Mouse (Mus musculus) left cerebral cortex, adult 8-10 months (tissue): ENCODE data around the gene Slc24a3. TPM values are rescaled to one million over a fixed set of nuclear protein-coding genes. Genes with fewer than 3 reads are reported as not detected.
A peak's percentile ranks its signal among the peaks of the same experiment; 100 is the strongest.

Source experiments
- DNase-seq, 2 experiments: peaks; one replicate each; pipeline ENCODE4 v3.0.0; 2022; ENCODE audit warnings: low spot score in 2 of 2
- total RNA-seq, 4 experiments: library from RNA; stranded (reverse); gene quantifications; 2 replicates each; pipeline ENCODE4 v1.2.4; 2022

Gene Slc24a3
- total RNA-seq = 10 to 100 TPM; 87.6 to 94.2 (median 88.3) TPM

DNA sequence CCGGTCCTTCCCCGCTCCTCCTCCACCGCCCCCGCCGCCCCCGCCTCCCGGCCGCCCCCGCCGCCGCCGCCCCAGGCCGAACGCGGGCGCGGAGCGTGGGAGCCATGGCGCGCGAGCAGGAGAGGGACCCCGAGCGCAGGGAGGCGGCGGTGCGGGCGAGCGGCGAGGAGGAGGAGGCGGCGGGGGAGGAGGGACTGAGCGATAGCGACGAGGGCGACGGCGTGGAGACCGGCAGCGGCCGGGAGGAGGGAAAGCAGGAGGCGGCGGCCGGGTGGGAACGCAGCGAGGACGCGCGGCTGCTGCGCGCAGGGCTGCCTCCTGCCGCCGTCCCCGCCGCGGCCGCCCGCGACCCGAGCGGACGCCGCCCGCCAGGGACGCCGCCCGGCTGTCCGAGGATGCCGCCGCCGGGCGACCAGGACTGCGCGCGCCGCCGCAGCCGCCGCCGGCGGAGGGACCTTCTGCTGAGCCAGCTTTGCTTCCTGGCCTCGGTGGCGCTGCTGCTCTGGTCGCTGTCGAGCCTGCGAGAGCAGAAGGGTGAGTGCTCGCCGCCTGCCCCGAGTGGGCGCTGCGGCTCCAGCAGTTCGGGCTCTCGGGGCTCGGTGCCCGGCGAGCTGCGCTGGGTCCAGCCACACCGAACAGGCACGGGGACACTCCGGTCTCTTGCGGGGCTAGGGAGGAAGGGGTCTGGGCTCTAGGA, at the start of gene Slc24a3:
TSS of gene Slc24a3 (plus strand) at position 91 of the 697 bp plus-strand sequence.
- peak; percentile 63 to 78 for DNase-seq

DNA sequence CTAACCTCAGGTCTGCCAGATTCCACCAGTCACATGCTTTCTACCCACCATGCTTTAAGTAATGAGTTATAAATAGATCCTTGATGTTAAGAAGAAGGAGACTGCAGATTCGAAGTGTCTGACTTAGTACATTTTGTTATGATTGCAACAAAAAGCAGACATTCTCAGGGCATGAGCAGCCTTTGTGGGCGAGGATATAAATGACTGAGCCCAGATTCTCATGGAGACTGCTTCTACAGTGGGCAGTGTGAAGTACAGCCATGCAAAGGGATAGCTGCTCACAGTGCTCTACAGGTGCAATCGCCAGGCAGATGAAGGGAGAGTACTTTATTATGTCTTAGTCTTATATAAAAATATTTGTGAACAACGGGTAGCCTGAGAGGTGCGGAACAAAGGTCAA, 49.8 kb upstream of the Slc24a3 start:
- peak in 1 of 2 experiments; percentile 9 for DNase-seq

DNA sequence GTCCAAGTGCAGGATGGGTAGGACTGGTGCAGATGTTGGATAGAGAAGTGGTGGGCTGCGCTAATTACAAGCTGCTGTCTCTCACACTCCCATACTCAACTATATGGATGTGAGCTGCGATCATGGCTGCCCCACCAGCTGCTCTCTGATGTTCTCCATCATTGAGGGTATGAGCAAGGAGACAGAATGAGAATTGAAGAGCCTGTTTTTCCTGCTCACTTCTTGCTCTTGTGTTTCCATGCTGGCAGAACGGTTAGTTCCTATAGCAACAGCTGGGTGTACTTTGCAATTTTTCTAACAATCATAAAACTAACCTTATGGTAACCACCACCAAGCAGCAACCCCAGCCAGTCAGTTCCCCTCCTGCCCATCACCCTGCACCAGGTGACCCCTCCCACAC, 39.8 kb upstream of the Slc24a3 start:
- DNase-seq = no peak

DNA sequence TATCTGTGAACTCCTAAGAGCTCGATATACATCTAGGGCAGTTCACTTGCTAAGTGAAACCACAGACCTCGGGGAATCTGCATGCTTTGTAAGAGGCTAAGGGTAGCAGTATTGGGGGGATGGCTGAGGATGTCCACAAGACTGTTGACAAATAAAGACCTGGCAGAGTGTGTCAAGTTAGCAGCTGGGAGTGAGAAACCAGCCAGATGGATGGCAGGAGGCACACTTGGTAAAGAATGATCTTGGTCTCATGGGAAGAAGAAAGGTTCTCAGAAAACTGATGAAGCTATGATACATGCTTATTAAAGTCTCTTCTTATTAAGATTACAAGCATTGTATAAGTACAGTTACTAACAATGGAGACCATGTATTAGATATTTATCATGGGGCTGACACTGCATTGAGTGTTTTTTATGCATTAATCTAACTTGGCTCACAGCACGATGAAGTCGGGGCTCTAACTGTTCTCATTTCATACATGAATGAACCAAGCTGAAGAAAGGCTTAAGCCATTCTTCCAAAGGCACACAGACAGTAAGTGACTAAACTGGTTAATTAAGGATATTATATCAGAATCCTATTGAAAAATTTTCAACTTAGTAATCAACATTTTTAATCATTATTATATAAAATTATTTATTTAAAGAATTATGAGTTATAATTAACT, 30.8 kb upstream of the Slc24a3 start:
- no peak for DNase-seq

DNA sequence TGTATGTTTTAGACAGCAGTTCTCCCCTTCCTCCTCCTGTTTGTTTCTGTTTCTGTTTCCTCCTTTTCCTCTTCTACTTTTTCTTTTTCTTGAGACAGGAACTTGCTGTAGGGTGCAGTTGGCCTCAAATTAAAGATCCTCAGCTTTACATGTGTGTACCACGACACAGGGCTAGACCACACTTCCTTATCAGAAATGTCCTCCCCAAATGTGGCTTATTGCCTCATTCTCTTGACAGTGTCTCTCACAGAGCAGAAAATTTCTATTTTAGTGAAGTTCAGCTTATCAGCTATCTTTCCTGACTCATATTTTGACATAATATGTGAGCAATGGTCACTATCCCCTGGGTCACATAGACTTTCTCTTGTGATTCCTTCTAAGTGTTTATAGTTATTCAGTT, 17.1 kb upstream of the Slc24a3 start:
- DNase-seq = no peak

DNA sequence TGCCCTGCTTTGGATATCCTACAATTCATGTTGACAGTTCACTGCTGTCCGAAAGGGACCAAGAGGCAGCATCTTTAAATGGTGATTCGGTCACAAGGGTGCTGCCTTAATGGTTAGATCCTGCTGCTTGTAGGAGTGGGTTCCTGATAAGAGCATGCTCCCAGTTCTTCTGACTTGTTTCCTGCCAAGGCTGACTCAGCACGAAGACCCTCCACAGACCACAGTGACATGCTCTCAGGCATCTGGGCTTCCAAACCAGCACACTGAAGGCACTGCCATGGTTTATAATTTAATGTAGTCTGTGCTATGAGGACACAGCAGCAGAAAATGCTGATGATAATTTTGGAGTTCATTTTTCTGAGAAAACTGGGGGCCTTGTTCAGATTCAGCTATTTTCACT, 16.7 kb upstream of the Slc24a3 start:
- no peak for DNase-seq

DNA sequence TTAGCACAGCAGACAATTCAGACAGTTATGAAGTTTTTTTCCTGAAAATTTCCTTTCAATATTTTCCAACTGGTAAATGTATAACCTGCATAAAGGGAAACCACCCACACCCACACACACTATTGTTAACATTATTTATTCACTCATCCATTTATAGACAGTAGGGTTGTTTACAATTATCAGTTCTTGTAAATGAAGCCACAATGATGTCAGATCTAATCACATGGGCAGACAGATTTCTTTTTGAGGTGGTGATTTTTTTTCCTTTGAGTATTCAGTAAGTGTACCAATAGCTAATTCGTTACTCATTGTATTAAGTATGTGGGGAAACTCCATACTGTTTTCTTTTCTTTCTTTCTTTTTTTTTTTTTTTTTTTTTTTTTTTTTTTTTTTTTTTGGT, 15.3 kb upstream of the Slc24a3 start:
- no peak for DNase-seq

DNA sequence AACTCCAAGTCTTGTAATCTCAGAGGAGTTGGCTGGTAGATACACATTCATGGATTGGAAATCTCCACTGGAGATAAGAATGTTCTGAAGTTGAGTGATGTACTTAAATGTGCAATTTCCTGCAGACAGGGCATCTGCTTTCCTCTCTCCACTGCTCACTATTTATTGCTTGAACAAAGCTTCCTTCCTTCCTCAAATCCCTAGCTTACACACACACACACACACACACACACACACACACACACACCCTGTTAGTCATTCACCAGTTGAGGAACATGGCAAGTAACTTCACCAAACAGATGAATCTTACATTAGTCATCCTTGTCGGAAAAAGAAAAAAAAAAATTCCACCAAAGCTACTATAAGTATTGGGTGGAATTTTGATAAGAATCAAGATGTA, 8.6 kb upstream of the Slc24a3 start:
- DNase-seq = no peak

DNA sequence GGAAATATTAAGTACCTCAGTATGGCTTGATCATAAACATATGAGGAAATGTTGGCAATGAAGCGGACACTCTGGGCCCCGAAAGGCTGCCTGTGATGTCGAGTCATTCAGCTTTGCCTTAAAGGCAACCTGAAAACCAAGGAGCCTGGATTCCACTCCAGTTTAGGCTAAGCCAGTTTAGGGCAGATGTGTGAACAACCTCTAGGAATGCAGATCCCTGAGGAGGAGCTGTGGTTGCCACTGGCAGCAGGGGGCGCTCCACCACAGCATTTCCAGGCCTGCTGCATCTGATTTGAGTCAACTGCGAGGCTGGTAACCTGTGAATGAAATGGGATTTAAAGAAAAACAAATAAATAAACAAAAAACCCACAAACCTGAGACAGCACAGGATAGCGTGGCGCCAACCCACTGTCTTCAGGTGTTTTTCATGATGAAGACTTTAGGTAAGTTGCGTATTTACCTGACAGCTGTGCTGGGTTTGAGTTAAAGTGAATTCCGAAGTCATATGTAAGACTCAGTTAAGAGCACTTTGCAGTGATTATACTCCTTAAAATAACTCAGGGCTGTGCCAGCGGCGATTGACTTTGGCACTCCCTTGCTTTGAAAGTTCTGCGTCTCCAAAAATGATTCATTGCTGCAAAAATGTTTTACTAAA, 6.4 kb upstream of the Slc24a3 start:
- DNase-seq = peak; percentile 57 to 88

DNA sequence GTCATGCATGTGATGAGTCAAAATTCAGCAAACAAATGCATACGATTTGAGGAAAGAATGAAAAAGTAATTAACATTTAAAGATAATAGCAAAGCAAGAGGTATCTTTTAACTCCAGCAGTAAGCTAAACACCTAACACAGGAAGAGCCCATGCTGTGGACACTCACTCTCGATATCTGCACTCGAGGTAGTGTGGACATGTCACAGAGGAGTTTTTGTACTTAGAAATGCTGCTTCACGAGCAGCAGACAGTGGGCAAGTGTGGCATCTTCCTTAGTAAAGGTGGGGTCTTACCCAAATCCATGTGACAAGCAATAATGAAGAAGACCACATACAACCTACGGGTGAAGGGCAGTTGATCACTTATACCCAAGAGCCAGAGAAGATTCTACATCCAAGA, 3.5 kb upstream of the Slc24a3 start:
- no peak for DNase-seq

DNA sequence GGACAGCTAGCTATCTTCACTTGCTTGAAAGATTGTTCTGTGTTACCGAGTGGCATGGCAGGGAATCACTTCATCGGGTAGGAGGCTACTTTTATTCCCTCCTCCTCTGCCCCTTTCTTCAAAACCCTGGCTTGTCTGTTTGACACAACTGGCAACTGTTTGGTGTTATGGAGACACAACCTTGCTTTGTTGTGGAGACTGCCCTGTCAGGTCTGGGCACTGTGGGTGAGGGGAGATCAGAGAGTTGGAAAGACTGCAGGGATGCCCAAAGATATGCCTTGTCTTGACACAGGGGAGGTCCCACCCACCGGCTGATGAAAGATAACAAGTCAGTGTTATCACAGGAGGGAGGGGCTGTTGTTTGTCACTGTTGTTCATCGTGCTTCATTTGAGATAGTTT, 3.0 kb upstream of the Slc24a3 start:
- no peak for DNase-seq

DNA sequence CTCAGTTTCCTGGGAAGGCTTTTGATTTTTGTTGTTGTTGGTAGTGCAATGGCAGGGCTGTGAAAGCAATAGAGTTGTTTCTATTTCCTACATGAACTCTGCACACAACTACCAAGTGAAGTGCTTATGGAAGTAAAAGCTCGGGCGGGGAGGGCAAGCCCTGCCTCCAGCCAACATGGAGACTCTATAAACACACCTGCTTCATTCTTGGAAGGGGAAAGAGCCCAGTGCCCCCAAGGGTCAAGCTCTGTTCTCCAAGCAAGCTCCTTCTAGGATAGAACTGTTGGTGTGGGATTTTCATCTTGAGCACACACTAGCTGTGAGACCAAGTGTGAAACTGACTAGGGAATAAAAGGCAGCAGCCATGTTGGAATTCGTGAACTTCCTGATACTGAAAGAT, 2.5 kb upstream of the Slc24a3 start:
- no peak for DNase-seq

DNA sequence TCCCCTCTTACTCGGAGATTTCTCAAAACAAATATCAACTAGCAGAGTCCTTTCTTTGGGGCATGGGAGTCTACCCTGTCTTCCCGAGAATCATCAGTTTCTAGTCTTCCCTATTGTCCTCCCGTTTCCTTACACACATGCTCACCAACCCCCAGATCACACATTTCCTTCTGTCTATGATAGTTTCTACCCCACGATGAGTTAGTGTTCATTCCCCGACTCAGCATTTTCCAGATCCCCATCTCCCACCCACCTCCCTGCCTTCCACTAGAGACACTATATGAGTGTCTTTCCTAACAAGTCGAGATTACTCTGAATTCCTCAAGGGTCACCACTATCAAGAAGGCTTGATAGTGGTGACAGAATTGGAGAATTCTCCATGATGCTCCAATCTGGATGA, 1.7 kb upstream of the Slc24a3 start:
- DNase-seq = no peak

DNA sequence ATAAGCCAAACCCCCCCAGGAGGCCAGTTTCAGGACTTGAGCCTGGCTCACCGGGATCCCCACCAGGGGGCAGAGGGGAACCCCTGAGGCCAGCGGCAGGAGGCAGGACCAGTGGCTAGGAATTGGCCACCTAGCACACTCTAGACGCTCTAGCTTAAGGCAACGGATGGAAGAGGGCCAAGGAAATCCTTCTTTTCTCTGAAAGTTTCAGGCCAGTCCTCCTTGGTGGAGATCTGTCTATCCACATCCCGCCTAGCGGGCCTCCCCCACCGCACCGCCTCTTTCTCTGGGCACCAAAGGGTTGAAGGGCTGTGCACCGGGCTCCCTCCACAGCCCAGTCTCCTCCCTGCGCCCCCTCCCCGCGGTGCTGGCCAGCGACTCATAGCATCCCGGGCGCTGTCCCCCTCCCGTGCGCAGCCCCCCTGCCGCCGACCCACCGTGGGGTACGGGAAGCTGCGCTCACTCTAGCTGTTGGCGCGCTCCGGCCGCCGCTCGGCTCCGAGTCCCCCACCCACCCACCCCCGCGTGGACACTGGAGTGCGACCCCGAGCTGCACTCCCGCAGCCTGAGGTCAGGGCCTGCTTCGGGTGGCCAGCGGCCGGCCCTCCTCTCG, 397 bp upstream of the Slc24a3 start:
- DNase-seq = peak; percentile 38 to 39

DNA sequence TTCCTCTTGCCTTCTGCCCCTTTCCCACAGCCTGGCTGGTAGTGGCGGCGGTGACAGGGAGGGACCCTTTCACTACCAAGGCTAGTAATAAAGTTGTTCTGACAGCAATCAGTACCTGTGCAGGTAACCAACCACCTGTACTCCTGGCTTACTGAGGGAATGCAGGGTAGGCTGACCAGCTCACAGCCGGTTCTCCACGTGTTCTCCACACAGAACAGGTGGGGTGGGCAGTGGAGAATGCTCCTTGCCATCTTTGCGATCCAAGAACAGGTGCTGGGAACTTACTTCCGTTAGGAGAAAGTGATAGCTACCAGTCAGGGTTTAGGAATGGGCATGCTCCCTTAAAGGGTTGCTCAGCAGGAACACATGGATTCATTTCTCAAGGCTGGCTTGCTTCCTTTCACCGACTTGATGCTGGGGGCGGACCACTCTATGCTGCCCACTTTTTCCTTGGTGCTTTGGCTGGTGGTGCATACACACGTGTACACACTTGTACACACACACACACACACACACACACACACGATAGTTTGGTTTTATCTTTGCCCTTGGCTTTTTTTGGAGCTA, 934 bp downstream of the Slc24a3 start:
- DNase-seq = peak in 1 of 2 experiments; percentile 19

DNA sequence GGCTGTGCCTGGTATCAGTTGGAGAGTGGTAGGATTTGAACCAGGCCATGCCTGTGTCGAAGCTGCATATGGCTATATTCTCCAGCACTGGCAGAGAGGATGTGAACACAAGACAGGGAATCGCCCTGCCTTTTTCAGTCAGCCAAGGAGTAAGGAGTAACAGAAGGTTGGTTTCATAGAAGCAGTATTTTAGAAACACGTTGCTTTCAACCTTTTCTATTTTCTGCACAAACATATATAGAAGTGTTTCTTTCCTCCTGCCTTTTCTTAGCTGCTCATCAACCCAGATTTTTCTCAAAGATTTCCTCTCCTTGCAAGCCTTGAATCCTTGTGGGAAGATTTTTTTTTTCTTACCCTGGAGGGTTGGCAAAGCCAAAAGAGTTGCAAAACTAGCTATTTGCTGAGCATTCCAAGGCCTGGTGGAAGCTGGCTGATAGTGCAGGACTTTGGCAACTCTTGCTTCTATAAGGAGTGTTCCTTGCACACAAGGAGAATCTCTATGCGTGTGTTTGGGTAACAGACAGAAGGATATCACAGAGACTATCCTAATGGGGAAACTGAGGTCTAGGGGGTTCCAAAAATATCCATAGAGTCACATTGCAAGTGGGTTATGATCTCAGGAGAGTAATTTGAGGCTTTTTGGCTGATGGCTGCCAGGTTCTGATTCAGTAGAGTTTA, 5.6 kb downstream of the Slc24a3 start:
- peak in 1 of 2 experiments; percentile 45 for DNase-seq

DNA sequence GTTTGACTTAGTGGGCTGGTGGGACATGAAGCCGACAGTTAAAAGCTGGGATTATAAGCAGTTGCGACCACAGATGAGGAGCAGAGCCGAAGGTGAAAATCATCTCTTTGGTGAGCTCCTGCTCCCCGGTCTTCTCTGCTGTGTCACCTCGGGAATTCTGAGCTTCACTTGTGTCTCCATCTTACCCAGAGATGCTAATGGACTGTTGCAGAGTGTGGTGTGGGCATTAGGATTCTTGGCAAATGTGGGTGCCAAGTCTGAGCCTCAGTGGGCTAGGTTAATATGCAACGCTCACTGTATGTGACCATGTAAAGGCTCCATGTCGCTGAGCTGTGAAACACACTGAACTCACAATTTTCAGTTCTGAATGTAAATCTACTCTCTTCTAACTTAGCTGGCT, 7.5 kb downstream of the Slc24a3 start:
- no peak for DNase-seq

DNA sequence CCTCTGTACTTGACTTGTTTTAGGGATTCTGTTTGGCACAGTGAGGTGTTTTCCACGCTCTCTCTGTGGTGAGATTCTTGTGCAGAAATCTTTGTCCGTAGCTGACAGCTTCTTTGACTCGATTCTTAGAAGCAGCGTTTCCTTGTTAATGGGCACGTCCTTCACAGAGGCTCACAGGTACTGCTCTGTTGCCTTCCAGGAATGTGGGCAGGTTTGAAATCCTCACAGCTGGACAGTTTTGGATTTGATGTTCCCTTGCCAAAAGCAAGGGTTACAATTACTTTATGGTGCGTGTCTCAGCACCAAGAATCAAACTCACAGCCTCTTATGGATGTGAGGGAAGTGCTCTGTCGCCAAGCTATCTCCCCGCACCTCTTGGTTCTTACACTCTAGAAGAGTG, 14.9 kb downstream of the Slc24a3 start:
- DNase-seq = no peak

DNA sequence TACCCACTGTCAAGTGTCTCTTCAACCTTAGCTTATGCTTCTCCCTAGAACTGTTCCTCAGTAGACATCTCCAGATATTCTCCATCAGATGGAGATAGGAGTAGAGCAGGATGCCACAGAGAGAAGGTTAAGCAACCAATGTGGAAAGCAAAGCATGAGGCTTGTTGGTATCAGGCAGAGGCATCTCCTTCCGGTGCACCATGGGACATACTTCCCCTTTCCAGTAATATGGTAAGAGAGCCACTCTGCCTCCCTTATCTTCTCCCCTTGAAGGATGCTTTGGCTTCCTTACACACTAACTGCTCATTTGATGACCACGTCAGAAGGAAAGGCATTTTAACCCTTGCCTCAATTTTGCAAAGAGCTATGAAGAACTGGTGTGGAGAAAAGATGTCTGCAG, 21.3 kb downstream of the Slc24a3 start:
- no peak for DNase-seq

DNA sequence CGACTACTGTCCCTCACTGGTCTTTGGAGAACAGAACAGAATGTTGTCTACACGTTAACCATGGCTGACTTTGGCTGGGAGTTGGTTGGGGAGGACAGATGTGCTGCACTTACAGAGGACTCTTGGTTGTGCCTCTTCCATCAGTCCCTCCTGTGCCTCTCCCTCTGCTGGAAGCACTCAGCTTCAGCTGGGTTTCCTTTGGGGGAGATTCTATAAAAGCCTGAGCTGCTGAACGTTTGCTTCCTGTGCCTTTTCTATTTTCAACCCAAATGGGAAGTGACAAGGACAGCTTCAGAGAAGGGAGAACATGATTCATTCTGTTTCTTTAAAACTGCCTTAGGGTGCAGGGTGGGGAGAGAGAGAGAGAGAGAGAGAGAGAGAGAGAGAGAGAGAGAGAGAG, 28.5 kb downstream of the Slc24a3 start:
- no peak for DNase-seq

DNA sequence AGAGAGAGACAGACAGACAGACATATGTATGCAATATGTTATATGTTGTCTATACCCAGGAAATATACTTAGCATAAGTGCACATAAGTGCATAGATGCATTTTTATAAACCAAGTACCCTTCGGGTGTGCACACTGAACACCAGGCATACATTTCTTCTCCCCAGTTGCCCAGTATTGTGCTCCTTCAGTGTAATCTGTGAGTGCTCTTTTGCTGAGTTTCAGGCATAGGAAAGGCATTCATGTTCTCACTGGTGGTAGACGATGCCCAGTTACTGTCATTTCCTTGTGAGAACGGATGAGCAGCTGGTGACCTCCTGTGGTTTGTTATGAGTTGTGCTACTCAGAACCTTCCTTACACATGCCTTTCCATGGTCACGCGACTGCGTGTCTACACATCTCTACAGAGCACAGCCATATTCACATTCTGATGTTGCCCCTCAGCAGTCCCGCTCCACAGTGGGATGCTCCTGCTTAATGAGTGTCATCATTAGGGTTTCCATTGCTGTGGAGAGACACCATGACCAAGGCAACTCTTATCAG, 29.0 kb downstream of the Slc24a3 start:
- no peak for DNase-seq
